Mouse (Mus musculus) embryonic facial prominence, embryonic 11.5 days (tissue): Measurements from ENCODE around the gene Lsm10. TPM values are rescaled to one million over a fixed set of nuclear protein-coding genes. Genes with fewer than 3 reads are reported as not detected.

Experiments used
- ATAC-seq: fragments of 200-750 bp; cut with Nextera tagmentation; replicated peaks from 2 replicates; pipeline ENCODE4 v1.8.0; 2017; ENCODE audit warnings: low read depth; ENCODE audit not compliant: insufficient number of reproducible peaks, low FRiP score, low TSS enrichment
- DNase-seq: peaks from one replicate; pipeline ENCODE4 v3.0.0-alpha.2; 2015; ENCODE audit warnings: low spot score
- H3K27ac ChIP-seq: fragments of 300-500 bp; sonication (generic); replicated peaks from 2 replicates; pipeline ENCODE4 v1.5.1; 2014; ENCODE audit warnings: mild to moderate bottlenecking, low read depth, low read length, control low read depth
- H3K27me3 ChIP-seq: fragments of 300-500 bp; sonication (generic); 2 replicates; pipeline ENCODE4 v1.6.1; 2014; ENCODE audit warnings: mild to moderate bottlenecking, low read length, moderate library complexity, mixed read lengths; ENCODE audit not compliant: control insufficient read depth, insufficient read depth
- H3K36me3 ChIP-seq: fragments of 300-500 bp; sonication (generic); replicated peaks from 2 replicates; pipeline ENCODE4 v1.6.1; 2014; ENCODE audit warnings: low read depth, mild to moderate bottlenecking, low read length, moderate library complexity, mixed read lengths; ENCODE audit not compliant: control insufficient read depth, insufficient read depth
- H3K4me1 ChIP-seq: fragments of 300-500 bp; sonication (generic); 2 replicates; pipeline ENCODE4 v1.6.1; 2014; ENCODE audit warnings: low read length, mixed read lengths; ENCODE audit not compliant: control insufficient read depth, insufficient read depth
- H3K4me2 ChIP-seq: fragments of 300-500 bp; sonication (generic); 2 replicates; pipeline ENCODE4 v1.6.1; 2014; ENCODE audit warnings: low read depth, mild to moderate bottlenecking, control low read depth, low read length, moderate library complexity
- H3K4me3 ChIP-seq: fragments of 300-500 bp; sonication (generic); 2 replicates; pipeline ENCODE4 v1.5.1; 2014; ENCODE audit warnings: low read depth, low read length, control low read depth
- H3K9ac ChIP-seq: fragments of 300-500 bp; sonication (generic); replicated peaks from 2 replicates; pipeline ENCODE4 v1.6.1; 2014; ENCODE audit warnings: mild to moderate bottlenecking, control low read depth, low read length
- H3K9me3 ChIP-seq: fragments of 300-500 bp; sonication (generic); replicated peaks from 2 replicates; pipeline ENCODE4 v1.6.1; 2016; ENCODE audit warnings: mild to moderate bottlenecking, low read length, inconsistent platforms, mixed read lengths; ENCODE audit not compliant: control insufficient read depth
- WGBS: fragments of 180-500 bp; shearing (Covaris S2); extraction: QIAGEN DNeasy Blood & Tissue Kit; methylation state at CpG from one replicate; pipeline ENCODE4 v1.1.7; 2014; 5-methylcytosine and 5-hydroxymethylcytosine counted together
- polyA plus RNA-seq: library from polyadenylated mRNA; unstranded; fragments of >200 nt; fragmentation: Nextera tagmentation; extraction: Ambion mirVana; gene quantifications from 2 replicates; pipeline ENCODE4 v1.2.1, GENCODE M21; 2014

The Lsm10 gene
- 46.1 and 47.0 TPM in 2 replicates for polyA plus RNA-seq

DNA sequence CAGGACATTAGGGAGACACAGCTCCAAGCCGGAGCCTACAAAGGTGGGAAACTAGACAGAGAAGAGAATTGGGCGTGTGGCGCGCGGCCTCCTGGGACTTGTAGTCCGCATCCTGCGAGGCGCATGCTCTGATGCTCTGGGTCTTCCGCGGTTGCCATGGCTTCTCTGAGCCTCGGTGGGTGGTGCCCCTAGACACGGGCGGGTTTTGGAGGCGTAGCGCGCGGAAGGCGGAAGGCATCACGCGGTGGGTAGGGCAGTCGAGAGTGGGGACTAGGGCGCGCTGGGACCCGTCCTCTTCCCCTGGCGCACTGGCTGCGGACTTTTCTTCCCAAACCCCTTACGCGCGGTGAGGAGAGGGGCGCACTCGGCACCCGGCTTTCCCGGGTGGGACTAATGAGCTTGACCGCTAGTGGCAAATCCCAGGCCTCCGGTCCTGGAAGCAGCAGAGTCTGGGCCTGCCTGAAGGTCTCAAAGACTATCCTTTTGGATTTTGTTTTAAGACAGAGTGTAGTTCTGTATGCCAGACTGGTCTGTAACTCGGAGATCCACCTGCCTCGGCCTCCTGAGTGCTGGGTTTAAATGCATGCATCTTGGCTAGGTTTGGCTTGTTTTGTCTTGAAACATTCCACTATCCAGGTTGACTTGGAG, at the start of gene Lsm10:
TSS of gene Lsm10 (plus strand) at position 160 of the 648 bp plus-strand sequence.
- 4% methylated on average over 33 of the region's 37 CpGs for WGBS
- Histone ChIP-seq H3K9ac (peak within 1 kb of the TSS; percentile 77), H3K27ac (peak within 1 kb of the TSS; percentile 25; the same call in 1 of the 2 replicates), H3K27me3 (no peaks in the 10 kb centered on the region), H3K4me3 (peak within 1 kb of the TSS; percentile 53), H3K4me2 (peak within 1 kb of the TSS; percentile 64), H3K9me3 (no peaks in the 10 kb centered on the region), H3K36me3 (no peaks in the 10 kb centered on the region), H3K4me1 (no peaks in the 10 kb centered on the region)
- DNase-seq (peak; percentile 98), ATAC-seq (peak; percentile 96)

DNA sequence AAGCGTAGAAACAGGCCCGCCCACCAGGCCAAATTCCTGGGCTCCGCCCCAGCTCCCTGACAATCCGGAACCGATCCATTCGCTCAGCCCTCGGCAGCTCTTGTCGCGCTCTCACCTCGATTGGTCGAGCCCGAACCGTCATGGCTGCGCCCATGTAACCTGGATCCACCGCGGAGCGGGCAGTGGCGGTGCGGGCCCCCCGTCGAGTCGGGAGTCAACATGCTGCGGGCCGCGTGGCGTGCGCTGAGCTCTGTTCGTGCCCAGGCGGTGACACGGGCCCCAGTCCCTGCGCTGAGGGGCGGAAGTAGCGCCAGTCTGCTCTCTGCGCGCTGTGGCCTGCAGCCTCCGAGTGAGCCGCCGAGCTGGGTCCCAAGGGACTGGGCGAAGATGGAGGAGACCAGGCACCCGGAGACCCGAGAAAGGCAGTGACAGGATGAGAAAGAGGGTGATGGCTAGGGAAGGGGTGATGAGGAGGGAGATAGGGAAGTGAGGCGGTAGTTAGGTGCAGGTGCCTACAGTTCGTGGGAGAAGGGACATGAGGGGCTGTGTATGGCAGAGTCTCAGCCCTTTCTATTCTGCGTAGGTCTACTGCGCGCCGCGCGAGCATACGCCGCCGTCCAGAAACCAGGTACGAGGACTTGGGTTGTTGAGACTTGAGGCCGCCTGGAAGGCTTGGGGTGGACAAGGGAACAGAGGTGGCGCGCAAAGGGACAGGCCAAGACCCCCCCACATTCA, 49.4 kb upstream of the Lsm10 start, which contains the start of gene Mrps15:
TSS of gene Mrps15 (plus strand) at position 75 of the 735 bp plus-strand sequence.
- no peaks in the 10 kb centered on the region for H3K4me1 ChIP-seq
- peak within 1 kb of the TSS; percentile 83 for H3K9ac ChIP-seq
- peak; percentile 92 for ATAC-seq
- peak within 1 kb of the TSS; percentile 77 for H3K4me3 ChIP-seq
- H3K9me3 ChIP-seq: no peaks in the 10 kb centered on the region
- H3K27ac ChIP-seq: no peak within 1 kb of the TSS; the same call in 1 of the 2 replicates
- DNase-seq: peak; percentile 94
- H3K36me3 ChIP-seq: 0 out of 2 replicates have a peak, but pooled peaks cover 3% of the 10 kb centered on the region
- no peaks in the 10 kb centered on the region for H3K27me3 ChIP-seq
- peak within 1 kb of the TSS; percentile 73 for H3K4me2 ChIP-seq
- WGBS: under 1% methylated on average over 56 of the region's 56 CpGs

DNA sequence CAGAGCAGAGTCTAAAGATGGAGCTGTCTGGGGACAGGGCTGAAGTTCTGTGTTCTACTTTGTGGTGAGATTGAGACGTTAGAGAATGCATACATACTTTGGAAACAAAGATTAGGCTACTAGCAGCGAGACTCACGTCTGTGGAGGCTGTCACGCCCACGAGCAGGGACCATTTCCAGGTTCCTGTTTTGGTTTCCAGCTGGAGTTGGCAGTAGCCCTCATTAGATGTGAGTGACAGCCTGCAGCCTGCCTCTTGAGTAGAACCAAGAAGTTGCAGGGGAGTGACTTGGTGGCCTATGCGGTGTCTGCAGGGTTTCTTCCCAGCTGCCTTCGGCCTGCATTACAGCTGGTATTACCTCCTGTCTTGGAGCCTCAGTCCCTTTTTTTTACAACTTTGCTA, 44.8 kb upstream of the Lsm10 start:
- WGBS: 92% methylated on average over 7 of the region's 7 CpGs
- ATAC-seq (no peak), DNase-seq (no peak)
- Histone ChIP-seq H3K27me3 (no peaks in the 10 kb centered on the region), H3K4me2 (no peak overlapping the region), H3K9ac (no peak overlapping the region), H3K36me3 (peaks cover 8% of the 10 kb centered on the region), H3K4me1 (no peaks in the 10 kb centered on the region), H3K4me3 (no peak overlapping the region), H3K27ac (no peak overlapping the region), H3K9me3 (no peaks in the 10 kb centered on the region)

DNA sequence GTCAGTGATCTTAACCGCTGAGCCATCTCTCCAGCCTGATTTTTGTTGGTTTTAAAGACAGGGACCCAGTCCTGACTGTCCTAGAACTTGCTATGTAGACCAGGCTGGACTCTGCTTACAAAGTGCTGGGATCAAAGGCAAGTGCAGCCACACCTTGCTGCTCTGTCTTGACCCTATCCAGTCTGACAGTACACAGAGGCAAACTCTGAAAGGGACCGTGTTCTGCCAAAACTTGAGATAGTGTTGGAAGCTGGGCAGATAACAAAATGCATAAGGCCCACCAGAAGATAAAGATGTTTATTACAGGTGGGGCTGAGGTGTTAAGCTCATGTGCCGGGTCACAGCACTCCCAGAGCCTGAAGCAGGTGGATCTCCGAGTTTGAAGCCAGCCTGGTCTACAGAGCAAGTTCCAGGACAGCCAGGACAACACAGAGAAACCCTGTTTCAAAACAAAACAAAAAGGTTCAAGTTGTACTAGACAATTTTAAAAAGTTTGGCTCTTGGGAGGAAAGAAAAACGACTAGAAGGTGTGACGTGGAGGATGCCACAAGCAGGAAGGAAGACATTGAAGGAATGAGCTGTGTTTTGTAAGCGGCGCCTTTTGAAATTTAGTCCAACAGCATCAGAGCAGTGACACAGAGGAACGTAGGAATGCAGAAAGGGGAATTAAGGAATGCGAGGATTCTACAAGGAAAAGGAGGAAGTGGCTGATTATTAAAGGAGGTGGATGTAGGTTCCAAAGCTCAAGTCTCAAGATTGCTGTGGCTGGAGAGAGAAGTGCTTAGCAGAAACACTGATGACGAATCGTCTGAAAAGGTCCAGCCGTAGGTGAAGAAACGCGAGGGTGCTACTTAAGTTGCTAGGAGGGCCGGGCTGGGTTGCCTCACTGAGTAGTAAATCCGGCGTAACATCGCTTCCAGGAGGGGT, 39.0 kb upstream of the Lsm10 start:
- Histone ChIP-seq H3K9ac (peak overlapping the region; percentile 55), H3K36me3 (peaks cover 5% of the 10 kb centered on the region), H3K4me3 (peak overlapping the region; percentile 42), H3K9me3 (no peaks in the 10 kb centered on the region), H3K27me3 (no peaks in the 10 kb centered on the region), H3K27ac (no peak overlapping the region), H3K4me2 (peak overlapping the region; percentile 55), H3K4me1 (no peaks in the 10 kb centered on the region)
- DNase-seq (peak; percentile 27), ATAC-seq (no peak)
- WGBS: 14% methylated on average over 19 of the region's 19 CpGs

DNA sequence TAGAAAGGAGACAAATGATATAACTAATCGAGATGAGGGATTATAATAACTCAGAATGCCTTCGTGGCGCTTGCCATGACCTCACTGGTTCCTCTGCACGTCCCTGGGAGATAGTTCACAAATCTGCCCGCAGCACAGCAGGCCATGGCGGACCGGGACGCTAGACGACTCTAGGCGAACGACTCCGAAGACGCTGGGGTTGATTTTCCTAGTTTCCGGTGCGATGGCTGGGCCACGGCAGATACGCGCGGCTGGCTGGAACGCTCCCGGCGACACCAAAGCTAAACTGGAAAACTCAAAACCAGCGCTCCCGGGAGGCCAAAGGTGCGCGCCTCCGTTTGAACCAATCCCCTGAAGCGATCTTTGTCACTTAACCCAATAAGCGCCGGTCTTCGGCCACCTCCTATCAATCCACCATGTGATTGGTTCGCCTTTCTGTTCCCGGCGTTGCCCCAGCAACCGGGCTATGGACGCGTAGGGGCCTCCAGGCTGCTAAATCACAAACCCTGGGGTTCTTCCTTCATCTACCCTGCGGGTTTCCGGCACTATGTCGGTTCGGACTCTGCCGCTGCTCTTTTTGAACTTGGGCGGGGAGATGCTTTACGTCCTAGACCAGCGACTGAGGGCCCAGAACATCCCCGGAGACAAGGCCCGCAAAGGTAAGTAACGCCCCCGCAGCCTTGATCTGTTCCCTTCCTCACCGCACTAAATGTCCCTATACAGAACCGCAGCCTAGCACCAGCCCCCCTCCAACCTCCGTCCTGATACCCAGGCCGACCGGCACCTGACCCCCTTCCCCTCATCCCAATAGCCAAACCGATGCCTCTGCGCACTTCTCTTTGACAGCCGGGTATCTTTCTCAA, 38.1 kb upstream of the Lsm10 start, which contains the start of gene Oscp1:
TSS of gene Oscp1 (plus strand) at position 432 of the 863 bp plus-strand sequence.
- no peaks in the 10 kb centered on the region for H3K27me3 ChIP-seq
- DNase-seq: peak; percentile 98
- peaks cover 5% of the 10 kb centered on the region for H3K36me3 ChIP-seq
- H3K4me1 ChIP-seq: no peaks in the 10 kb centered on the region
- H3K4me2 ChIP-seq: peak within 1 kb of the TSS; percentile 55
- peak within 1 kb of the TSS; percentile 55 for H3K9ac ChIP-seq
- peak; percentile 95 for ATAC-seq
- no peaks in the 10 kb centered on the region for H3K9me3 ChIP-seq
- peak within 1 kb of the TSS; percentile 42 for H3K4me3 ChIP-seq
- no peak within 1 kb of the TSS for H3K27ac ChIP-seq
- under 1% methylated on average over 57 of the region's 57 CpGs for WGBS

DNA sequence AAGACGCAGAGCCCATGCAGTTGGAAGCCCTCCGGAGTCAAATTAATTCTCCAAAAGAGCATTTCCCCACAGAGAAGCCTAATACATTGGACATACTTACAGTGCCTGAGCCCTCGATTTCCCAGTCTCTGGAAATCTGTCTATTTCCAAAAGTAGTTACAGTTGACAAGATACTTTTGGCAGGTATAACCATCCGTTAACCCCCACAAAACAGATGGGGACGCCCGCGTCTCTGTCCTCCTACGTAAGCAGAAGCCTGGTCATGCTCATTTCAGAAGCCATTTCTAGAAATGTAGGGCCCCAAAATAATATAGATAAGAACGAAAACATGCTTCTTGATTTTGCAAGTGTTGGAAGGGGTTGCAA, 37.4 kb upstream of the Lsm10 start:
- no peak for ATAC-seq
- Histone ChIP-seq H3K36me3 (peaks cover 4% of the 10 kb centered on the region), H3K4me1 (no peaks in the 10 kb centered on the region), H3K4me2 (peak overlapping the region; percentile 55), H3K27me3 (no peaks in the 10 kb centered on the region), H3K9me3 (no peaks in the 10 kb centered on the region), H3K27ac (no peak overlapping the region), H3K4me3 (peak overlapping the region; percentile 42), H3K9ac (peak overlapping the region; percentile 51)
- WGBS: 42% methylated on average over 9 of the region's 9 CpGs
- no peak for DNase-seq

DNA sequence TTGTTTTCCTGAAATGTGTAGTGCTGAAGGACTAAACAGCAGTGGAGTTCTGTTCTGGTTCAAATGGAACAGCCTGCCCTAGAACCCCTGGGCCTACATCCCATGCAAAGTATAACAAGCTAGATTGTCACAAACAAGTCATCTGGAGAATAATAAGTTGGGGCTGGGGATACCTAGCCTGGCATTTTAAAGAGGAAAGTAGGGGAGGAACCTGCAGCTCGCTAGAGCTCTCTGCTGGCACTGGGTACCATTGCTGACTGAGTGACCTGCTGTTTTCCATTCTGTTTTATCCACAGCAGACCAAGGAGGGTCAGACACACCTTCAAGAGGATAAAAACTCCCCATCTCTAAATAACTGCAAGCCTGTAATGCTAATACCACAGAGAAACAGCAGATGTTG, 33.6 kb upstream of the Lsm10 start:
- Histone ChIP-seq H3K9ac (no peak overlapping the region), H3K27ac (no peak overlapping the region), H3K4me2 (no peak overlapping the region), H3K36me3 (no peaks in the 10 kb centered on the region), H3K27me3 (no peaks in the 10 kb centered on the region), H3K4me3 (no peak overlapping the region), H3K9me3 (no peaks in the 10 kb centered on the region), H3K4me1 (no peaks in the 10 kb centered on the region)
- WGBS: 18% methylated on average over 1 of the region's 1 CpGs
- ATAC-seq: no peak
- no peak for DNase-seq
